Mouse (Mus musculus): Measurements from ENCODE around the gene A430033K04Rik.

The A430033K04Rik gene

DNA sequence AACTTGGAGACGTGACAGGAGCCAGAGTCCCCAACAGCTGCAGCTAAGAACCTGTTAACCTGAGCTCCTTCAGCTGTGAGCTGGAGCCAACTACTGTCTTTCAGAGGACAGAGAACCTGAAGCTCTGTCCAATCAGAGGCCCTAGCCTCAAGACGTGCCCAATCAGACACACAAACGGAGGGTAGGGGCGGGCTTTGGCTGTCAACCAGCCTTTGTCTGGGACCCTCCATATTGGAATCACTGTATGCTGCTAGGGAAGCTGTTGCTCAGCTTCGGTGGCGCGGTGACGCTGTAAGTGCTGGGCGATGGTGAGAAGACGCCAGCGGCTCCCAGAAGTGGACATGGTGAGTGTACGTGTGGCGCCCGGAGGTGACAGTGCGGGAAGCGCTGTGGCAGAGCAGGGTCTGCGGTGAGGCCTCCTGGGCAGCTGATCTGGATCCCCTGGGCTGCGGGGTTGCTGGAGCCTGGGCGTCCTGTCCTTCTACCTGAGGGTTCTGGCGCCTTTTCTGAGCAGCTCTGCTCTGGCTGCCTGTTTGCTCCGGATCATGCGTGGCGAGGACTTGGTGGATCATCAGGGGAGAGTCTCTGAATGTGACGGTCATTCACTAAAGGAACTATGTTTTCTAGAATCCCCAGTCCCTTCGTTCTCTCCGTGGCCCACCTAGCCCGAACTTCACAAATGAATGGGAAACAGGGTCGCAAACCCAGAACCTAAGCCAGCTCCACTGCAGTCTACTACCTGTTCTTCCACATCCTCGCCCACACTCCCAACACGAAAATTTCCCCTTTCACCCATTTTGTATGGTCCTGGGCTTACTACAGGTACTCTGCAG lies at the start of gene A430033K04Rik:
TSS of gene A430033K04Rik (plus strand) at position 215 of the 833 bp plus-strand sequence.
- DNase-seq, result peak; percentile 94

DNA sequence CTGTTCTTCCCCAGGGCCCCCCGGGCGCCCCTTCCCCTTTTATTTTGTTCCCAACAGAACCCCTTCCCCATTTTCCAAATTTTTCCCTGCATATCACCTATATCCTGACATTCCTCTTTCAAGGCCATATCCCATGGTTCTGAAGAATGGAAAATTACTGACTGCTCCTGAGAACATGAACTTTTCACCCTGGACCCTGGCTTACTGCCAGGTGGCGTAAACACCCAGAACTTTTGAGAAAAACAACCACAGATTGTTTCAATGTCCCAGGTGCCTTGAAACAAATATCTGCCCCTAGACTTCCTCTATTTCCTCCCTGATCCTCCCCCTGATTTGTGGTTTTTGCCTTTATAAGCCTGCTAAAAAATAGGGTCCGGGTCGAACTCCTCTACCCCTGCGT lies 35.3 kb upstream of the A430033K04Rik start:
- DNase-seq, result no peak

DNA sequence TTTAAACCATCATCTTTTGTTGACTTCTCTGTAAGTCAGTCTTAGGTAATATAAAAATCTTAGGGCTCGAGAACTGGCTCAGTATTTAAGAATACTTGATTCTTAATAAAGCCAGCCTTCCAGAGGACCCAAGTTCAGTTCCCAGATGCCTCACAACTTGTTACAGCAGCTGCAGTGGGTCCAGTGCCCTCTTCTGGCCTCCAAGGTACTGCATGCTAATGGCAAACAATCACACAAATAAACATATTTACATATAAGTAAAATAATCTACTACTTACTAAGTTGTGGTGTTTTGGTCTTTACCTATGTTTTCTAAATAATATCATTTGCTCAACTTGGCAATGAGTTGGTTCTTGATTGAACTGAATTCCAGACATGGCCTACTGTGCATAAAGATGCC lies 4.3 kb upstream of the A430033K04Rik start:
- peak; percentile 45 for DNase-seq

DNA sequence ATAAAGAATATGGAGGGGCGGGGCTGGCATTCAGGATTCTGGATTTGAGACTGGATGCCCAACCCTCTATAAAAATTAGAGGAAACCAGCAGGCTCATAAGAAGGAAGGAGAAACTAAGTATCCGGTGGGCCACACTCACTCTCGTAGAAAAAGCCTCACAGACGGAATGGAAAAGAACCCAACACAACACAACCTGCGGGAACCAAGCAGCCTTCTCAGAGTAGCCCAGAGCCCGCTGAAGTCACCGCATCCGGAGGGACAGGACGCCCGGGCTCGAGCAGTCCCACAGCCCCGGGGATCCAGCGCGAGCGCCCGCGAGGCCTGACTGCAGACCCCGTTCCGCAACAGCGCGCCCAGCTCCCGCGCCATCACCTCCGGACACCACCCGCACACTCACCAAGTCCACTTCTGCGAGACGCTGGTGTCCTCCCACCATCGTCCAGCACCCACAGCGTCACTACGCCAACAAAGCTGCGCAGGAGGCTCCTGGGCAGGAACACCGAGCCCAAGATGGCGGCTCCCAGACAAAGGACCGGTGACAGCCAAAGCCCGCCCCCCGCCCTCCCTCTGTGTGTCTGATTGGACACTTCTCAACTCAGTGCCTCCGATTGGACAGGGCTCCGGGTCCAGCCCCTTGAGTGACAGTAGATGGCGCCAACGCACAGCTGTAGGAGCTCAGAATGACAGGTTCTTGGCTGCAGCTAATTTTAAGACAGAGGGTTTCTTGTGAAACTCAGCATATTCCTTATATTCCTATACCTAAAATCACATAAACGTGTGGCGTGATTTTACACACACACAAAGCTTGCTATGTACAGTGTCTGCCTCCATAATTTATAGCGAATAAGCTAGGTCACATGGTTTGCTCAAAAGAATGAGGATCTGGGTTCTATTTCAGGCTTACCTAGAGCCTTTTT lies 3.2 kb upstream of the A430033K04Rik start, which contains the start of gene Zfp68:
TSS of gene Zfp68 (minus strand) at position 551 of the 918 bp plus-strand sequence.
- DNase-seq, result peak; percentile 94

DNA sequence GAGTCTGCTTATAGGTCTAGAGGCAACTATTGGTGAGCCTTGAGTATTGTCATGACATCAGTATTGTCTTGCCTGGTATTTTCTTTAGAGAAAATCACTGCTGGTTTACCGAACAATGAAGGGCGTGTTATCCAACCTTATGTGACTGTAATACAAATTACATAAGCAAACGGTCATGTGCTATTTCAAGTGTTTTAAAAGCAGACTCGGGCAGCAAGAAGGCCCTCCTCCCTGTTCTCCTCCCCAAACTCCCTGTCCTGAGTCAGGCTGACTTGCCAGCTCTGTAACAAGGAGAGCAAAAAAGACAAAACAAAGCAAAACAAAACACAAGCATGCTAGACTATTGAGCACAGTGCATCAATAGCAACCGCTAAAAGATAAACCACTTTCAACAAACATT lies 1.8 kb upstream of the A430033K04Rik start:
- DNase-seq, result no peak

DNA sequence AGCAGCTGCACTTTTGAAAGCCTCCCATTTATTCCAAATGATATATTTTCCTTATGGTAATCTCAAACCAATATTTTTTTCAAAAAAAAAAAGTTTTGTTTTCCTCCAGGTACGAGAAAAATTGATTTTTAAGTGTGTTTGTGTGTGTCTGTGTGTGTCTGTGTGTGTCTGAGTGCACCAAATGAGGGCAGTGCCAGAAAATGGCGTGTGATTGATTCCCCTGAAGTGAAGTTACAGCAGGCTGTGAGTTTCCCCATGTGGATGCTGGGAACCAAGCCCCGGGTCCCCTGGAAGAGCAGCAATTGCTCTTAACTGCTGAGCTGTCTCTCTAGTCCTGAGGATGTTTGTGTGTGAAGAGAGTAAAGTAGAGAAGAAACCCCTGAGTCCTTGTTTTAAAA lies 818 bp downstream of the A430033K04Rik start:
- DNase-seq, result no peak

DNA sequence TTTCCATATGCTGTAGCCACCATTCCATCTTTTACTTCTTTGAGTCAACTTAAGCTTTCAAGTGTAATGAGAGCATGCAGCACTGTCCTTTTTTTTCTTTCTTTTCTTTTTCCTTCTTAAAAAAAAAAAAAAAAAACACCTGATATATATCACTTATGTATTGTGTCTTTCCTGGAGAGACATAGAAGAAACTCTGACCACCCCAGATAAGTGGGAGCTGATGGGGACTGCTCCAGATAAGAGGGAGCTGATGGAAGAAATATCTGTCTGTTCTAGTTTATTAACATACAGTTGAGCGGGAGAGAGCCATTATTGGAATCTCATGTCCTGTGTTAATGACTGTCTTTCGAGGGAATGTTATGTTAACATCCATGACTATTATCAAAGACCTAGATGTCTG lies 13.8 kb downstream of the A430033K04Rik start:
- no peak for DNase-seq

DNA sequence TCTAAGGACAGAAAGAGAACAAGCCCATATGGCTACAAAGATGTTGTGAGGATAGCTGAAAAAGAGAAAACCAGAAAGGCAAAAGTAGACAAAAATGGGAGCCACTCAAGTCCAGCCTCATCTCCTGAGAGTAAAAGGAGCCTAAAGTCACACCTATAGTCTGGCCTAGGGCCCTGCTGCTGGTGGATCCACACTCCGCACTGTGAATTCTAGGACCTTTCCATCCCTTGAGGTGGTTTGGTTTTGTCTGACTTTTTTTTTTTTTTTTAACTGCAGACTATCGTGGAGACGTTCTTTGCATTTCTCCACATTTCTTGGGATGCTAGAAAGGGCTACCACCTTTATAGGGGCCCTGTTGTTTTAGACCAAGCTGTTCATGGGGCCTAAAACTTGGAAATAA lies 18.4 kb downstream of the A430033K04Rik start:
- no peak for DNase-seq

DNA sequence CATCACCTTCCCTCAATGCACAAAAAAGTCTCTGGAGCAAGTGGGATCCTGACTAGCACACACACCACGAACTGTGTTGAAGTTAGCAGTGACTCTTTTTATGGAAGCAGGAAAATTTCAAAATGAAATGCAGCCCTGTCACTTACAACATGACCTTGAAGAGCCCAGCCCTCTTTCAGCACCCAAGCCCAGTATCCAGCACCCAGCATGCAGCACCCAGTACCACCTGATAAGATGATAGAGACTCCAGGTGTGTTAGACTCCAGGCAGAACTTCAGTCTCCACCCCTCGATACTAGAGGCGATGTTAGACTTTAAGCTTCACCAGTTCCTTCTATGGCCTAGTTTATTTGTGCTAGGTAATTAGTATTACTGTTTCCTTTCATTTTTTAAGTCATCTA lies 19.1 kb downstream of the A430033K04Rik start:
- no peak for DNase-seq

DNA sequence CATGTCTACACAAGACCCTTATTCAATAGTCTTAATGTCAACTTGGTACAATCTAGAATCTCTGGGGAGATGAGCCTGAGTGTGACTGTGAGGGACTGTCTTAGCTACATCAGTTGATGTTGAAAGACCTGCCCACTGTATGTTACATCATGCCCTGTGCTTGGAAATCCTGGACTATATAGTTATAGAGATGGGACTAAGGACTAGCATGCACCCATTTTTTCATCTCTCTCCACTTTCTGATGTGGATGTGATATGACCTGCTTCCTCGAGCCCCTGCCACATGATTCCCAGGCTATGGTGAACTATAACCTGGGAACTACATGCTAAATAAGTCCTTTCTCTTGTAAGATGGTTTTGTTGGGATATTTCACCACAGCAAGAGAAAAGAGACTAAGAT lies 30.3 kb downstream of the A430033K04Rik start:
- no peak for DNase-seq

DNA sequence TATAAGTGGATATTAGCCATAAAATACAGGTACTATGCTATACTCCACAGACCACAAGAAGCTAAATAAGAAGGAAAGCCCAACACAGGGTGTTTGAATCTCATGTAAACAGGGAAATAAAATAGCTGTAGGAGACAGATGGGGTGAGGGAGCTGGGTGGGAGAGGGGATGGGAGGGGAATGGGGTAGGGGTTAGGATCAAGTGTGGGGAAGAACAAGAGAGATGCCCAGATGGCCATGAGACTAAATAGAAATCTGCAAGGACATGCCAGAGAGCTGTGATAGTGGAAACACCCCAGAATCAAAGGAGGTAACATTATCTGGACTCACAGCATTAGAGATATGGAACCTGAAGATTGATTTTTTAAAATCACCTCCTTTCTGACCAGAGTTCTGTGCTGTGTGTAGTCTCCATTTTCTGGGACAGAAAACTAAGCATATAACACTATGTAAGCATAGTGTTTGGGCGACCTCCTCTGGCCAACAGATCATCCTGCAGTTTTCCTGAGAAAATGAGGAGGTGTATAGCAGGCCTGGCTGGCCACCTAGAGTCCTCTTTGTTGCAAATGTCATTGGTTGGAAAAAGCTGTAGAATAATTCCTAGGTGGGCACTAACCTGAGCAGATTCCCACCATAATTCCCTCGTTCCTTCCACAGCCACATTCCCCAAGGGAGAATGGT lies 34.0 kb downstream of the A430033K04Rik start:
- peak; percentile 41 for DNase-seq

DNA sequence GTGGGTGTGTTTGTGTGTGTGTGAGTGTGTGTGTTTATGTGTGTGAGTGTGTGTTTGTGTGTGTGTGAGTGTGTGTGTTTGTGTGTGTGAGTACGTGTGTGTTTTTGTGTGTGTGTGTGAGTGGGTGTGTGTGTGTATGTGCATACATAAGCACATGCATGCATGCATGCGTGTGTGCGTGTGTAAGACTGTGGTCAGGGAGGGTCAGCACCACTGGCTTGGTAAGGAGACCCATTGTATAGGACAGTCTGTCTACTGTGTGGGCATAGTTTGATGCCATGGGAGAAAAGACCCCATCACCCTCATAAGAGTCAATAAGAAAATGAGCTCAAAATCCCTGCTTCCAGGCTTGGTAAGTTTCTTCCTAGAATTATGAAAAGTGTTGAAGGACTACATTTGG lies 34.7 kb downstream of the A430033K04Rik start:
- no peak for DNase-seq

DNA sequence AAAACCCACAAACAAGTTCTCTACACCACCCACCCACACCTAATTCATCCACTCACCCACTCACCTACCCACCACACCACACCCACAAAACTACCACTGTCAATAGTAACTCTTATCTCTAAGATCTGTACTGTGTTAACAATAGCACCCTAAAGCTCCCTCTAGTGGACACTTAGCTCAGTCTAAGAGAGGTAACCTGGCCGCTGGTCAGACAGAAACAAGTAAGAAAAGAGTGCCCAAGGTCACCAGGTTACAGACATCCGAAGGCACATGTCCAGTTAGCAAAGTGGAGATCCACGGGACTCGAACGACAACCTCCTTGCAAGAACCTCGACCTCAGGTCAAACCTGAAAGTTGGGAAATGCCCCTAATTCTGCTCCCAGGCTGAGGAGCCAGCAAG lies 35.2 kb downstream of the A430033K04Rik start:
- DNase-seq, result peak; percentile 56

DNA sequence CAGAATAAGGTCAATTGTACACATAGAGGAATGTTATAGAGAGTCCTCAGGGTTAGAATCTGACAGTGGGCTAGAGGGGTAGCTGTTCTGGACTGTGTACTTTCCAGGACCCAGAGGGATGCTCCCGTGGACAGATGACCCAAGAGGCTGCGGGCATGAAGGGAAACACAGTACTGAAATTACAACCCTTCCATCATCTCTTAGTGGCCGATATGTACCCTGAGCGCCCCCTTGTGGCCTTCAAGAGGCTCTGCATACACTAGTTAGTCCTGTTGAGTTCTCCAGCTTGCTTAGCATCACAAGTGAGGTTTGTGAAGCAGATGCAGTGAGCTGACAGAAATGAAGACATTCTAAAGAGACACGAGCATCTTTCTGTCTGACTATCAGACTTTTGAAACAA lies 36.3 kb downstream of the A430033K04Rik start:
- DNase-seq, result peak; percentile 41

DNA sequence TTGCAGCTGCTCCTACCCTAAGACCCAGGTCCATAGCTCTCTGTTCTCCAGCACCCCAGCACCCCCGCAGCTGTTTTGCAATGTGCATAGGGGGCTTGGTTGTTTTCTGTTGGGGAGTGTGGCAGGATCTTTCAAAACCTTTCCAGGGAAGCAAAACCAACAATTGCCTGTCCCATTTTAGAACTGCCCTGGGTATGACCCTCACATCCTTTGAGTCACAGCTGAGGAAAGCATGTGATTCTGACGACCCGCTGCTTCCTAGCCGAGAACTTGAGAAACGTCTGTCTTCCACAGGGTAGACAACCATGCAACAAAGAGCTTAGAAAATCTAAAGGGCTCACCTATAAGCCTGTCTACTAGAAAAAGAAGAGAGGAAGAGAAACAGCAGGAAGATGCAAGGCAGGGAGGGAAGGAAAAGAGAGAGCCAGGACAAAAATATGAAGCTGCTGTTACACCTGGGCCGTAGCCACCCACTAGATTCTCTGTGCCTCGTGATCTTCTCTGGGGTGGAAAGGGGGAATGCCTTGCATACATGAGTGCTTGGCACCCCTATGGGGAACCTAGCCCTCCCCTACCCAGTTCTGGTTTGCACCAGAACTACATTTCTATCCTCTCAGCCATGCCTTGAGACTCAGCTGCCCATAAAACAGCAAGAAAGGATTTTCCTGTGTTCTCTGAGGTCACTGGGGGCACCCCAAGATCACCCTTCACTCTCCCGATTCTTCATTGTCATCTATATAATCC lies 60.5 kb downstream of the A430033K04Rik start:
- no peak for DNase-seq

DNA sequence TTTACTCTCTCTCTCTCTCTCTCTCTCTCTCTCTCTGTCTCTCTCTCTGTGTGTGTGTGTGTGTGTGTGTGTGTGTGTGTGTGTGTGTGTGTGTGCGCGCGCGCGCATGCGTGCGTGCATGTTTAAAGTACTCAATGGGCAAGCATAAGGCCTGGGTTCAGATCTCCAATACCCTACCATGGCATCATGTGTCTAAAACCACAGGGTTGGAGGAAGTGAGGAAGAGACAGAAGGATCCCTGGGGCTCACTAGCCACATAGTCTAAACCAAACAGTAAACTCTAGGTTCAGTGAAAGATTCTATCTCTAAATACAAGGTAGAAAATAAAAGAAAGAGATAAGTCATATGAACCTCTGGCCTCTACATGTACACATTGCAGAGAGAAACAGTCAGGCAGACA lies 61.2 kb downstream of the A430033K04Rik start:
- no peak for DNase-seq

DNA sequence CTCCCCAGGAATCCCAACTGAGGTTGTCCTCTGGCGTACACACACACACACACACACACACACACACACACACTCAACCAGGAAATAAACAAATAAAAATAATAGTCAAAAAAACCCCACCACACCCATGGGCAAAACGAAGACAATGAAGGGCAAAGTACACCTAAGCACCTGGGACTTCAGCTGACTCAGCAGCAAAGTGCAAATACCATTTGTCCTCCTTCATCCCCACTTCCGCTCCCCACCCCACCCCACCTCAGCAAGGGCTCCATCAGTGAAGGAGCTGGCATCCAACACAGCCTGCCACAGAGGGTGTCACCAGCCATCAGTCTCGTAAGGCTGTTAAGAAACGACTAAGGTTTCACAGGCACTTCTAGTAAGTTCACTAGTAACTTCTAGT lies 64.8 kb downstream of the A430033K04Rik start:
- DNase-seq, result no peak

DNA sequence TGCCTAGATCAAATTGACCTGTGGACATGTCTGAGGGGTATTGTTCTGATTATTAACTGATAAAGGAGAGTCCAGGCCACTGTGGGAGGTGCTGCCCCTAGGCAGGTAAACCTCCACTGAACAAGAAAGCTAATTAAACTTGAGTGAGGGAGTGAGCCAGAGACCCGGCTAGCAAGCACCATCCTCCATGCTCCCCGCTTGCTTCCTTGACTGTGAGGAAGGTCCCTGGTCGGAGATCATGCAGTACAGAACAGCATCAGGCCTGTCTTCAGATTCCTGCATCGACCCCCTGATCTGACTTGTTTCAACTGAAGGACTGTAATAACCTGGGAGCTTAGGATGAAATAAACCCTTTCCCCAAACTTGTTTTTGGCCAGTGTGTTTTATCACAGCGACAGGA lies 66.6 kb downstream of the A430033K04Rik start:
- no peak for DNase-seq

DNA sequence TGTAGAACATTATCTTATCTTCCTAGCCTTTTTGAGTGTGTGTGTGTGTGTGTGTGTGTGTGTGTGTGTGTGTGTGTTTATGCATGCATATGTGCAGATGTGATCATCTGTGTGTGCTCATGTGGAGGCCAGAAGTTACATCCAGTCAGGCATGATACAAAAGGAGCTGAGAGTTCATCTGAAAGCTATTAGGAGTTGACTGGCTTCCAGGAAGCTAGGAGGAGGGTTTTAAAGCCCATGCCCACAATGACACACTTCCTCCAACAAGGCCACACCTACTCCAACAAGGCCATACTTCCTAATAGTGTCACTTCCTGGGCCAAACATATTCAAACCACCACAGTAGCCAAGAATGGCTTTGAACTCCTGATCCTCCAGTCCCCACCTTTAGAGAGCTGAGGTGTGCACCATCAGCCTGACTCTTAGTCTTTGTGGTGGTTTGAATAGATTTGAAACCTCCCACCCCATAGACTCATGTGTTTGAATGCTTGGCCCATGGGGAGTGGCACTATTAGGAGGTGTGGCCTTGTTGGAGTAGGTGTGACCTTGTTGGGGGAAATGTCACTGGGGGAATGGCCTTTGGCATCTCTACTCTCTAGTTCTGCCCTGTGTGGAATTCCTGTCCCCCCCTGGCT lies 70.4 kb downstream of the A430033K04Rik start:
- no peak for DNase-seq

DNA sequence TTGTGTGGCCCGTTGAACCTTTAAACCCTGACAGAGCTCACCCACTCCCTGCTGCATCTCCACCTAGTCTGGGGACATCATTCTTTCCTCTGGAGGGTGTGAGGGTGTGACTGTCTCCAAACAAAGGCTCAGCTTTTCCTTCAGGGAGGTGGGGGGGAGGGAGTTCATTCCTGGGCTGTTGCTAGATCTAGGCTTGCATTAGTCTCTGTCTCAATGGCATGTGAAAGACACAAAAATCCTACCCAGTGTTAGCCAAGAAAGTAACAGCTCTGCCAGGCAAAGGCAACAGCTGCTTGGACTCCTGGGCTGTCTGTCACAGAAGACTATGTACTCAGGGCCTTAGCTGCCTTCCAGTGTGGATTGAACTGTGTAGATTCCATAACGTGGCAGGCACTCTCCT lies 71.4 kb downstream of the A430033K04Rik start:
- DNase-seq, result no peak

DNA sequence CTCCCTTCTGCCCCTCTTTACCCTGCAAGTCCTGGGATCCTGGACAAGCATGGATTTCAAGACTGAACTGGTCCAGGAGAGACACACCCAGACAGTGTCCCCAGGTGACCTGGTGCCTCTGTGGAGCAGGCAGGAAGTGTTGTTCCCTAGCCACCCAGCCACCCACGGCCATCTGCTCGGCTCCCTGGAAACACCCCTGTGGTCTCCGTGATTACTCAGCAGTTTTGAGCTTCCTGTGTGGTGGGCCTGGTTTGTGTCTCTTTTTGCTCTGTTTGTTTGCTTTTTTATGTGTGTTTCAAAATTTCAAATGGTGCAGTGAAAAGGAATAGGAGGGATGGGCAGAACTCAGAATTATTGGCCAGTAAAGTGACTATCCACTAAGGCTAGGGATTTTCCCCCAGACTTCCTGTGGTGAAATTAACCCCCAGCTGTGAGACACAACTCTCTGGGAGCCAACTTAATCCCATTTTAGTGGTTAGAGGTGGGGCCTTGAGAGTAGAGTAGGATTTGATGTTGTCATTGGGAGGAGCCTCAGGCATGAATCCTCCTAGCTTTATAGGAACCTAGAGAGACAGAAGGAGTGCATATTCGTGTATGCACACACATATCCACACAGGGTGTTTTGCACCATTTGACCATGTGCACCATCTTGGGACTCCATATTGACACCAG lies 72.0 kb downstream of the A430033K04Rik start:
- DNase-seq, result peak; percentile 10
